Mouse (Mus musculus) retina, embryonic 14.5 days (tissue): ENCODE data around the gene Comt.

ENCODE experiments used
- DNase-seq: peaks from one replicate; pipeline ENCODE4 v3.0.0-alpha.2; 2015; ENCODE audit warnings: low spot score

Comt gene

GRCm38 (mm10) chr16:18411026-18411649 lies 15.5 kb downstream of the Comt start:
- DNase-seq: peak; percentile 51

GRCm38 (mm10) chr16:18410418-18410817 lies 16.2 kb downstream of the Comt start:
- no peak for DNase-seq

GRCm38 (mm10) chr16:18409776-18410175 lies 16.9 kb downstream of the Comt start:
- no peak for DNase-seq

DNA sequence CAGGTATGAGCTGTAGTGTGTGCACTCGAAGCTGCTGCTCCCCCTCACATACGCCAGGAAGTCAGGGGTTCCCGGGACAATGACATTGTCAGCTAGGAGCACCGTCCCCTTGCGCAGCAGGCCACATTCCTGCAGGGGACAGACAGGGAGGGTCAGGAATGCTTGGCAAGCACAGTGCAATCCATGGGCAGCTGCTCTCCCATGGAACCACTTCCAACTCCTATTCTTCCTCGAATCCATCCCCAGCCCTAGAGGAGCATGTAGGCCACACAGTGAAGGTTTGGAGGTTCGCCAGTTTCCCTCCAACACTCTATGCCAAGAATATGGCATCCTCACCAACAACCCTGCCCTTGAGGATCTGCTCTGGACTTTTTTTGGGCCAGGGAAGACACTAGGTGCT lies 18.7 kb downstream of the Comt start:
- DNase-seq: no peak

DNA sequence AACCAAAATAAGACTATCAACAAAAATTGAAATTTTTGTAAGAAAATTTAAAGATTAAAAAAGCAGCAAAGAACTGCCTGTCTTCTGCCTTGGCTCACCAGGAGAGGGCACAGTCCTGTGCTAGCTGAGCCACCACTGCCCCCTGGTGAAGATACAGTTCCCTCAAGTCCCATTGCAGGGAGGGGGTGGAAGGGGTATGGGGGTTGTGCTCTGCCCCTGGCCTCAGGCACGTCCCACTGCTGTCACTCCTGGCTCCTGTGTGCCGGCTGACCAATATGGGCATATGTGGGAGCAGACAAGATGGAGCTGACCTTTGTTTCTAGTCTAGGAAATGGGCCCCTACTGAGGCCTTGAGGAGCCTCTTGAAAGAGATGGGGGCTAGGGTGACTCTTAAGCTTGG lies 20.4 kb downstream of the Comt start:
- peak; percentile 72 for DNase-seq

GRCm38 (mm10) chr16:18405876-18406275 lies 20.8 kb downstream of the Comt start:
- DNase-seq: no peak

DNA sequence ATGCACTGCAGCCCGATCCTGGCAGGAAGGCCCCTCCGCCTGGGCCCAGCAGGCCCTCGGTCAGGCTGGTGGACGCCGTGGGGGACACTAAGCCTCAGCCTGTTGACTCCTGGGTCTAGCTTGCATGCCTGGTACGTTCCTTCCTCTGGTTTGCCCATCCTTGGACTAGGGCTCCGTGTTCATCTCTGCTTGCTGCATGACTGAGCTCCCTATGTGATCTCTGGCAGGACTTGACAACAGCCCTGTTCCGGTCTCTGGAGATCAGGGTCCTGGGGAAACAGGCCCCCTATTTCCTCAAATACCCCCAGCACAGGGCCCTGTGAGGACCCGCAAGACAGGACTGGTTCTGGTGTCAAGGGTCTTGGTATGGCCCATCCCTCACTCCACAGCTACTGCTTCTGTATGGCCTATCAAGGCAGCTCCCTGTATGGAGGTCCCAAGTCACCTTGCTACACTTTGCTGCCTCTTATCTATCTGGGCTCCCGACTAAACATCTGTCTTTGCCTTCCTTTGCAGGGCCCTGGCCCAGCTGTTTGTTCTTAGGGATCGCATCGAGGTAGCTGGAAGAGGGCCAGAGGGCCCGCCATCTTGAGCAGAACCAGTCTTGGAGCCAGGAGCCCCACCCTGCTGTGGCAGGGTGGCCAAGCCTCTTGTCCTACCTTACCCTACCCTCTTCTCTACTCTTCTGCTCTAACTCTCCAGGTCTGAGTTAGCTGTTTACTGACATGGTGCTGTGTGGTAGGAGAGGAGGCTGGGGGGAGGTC lies 21.4 kb downstream of the Comt start:
- DNase-seq: no peak

DNA sequence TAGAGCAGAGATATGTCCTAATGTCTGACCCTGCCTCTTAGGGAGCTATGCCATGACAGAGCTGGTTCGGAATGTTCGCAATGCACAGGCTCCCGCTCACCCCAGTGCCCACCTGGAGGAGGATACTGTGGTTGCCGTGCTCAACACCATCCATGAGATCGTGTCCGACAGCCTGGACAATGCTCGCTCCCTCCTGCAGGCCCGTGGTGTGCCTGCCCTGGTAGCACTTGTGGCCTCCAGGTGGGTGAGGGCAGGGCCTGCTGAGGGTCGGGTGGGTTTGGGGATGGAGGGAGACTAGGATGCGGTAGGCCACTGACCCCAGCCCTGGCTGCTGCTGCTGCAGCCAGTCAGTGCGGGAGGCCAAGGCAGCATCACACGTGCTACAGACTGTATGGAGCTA lies 23.4 kb downstream of the Comt start:
- DNase-seq: no peak

DNA sequence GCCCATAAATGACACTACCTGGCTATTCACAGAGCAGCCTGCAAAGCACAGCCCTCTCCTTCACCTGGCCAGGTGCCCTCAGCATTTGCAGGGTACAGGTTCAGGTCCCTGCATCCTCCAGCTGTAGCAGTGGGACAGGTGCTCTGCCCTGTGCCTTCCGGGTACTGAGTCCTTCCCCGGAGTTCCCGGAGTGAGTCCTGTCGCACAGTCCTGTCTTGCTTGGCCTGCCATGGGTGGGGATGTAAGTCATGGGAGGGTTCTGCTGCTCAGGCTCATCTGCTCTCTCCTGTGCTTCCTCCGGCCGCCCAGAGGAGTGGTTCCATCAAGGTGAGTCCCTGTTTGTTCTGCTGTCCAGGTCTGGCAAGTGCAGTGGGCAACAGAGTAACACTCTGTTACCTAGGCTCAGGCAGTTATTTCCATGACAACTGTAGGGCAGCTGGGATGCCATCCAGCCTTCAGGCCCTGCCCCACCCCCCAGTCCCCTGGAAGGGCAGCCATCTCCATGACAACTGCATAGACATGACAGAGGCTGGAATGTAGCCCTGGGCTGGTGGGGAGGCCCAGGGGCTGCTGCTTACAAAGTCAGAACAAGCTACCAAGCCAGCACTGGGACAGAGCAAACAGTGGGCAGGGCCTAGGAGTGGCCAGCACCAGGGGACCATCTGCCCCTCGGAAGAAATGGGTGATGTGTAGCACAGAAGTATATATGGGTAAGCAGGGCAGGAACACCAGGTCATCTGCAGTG lies 26.0 kb downstream of the Comt start:
- peak; percentile 89 for DNase-seq

DNA sequence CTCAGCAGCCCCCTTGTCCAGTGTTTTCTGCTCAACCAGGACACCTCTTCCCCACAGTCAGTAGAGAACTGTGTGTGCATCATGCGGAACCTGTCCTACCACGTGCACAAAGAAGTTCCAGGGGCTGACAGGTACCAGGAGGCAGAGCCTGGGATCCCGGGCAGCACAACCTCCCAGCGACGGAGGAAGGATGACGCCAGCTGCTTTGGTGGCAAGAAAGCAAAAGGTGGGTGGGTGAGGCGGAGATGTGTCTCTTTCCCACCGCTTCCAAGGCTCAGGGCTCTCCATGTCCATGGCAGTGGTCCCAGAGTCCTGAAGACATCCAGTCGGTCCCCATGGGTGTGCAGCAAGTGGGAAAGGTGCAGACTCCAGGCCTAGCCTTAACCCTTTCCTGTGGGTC lies 26.6 kb downstream of the Comt start:
- no peak for DNase-seq

- DNase-seq: no peak
Observed at GRCm38 (mm10) chr16:18396791-18397621, 29.6 kb downstream of the Comt start.

- DNase-seq: no peak
Observed at GRCm38 (mm10) chr16:18396201-18396600, 30.5 kb downstream of the Comt start.

DNA sequence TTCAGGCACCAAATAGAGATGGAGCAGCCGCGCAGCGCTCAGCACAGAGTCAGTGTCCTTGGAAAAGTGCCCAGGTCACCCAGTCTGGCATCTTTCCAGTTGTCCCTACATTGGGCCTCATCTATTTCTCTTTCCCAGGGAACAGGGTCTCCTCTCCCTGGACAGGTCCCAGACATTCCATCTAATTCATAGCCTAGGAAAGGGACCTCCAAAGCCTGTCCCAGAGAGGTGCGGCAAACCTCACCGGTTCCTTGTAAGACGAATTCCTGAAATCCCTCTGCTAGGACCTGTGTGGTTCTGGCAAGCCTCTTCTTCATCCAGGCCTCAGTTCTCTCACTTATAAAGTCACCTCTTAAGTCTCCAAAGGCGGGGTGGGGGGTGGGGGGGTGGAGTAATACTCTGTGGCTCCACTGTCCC lies 31.0 kb downstream of the Comt start:
- no peak for DNase-seq

DNA sequence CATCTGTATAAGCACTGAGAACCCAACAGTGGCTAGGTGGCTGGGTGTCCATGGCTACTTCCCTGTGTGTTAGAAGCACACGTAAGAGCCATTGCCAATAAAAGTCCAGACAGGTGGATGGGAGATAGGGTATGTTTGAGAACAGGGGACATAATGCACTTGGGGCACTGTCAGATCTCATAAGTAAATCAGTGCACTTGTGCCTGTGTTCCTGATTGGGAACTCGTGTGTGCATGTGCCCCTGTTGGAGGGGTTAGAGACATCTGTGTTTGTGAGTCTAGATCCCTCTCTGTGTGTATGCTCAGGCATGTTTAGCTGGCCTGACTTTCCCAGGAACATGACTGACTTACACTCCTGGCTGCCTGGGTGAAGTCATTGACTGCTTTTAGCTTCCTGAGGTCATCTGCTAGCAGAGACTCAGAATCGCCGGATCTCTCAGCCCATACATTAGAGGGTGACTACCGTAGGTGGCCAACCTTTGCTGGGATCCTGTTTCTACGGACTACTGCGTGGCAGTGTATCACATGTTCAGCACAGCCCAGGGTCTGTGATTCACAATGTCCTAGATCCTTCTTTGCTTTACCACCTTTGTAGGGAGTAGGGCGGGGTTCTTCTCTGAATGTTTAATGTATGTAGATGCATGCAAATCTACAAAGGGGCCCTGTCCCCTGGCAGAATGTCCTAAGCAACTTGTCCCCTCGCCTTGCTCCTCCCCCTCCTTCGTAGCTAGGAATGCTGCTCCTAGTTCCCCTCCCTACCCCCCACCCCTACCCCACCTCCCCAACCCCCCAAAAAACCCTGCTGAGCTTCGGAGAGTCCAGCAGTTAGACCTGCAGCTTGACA lies 31.7 kb downstream of the Comt start:
- DNase-seq: no peak

- no peak for DNase-seq
Observed at GRCm38 (mm10) chr16:18394056-18394455, 32.6 kb downstream of the Comt start.

- no peak for DNase-seq
Observed at GRCm38 (mm10) chr16:18393595-18393994, 33.1 kb downstream of the Comt start.

GRCm38 (mm10) chr16:18392469-18393426 lies 33.9 kb downstream of the Comt start:
- peak; percentile 88 for DNase-seq

GRCm38 (mm10) chr16:18391728-18392127 lies 34.9 kb downstream of the Comt start:
- no peak for DNase-seq

DNA sequence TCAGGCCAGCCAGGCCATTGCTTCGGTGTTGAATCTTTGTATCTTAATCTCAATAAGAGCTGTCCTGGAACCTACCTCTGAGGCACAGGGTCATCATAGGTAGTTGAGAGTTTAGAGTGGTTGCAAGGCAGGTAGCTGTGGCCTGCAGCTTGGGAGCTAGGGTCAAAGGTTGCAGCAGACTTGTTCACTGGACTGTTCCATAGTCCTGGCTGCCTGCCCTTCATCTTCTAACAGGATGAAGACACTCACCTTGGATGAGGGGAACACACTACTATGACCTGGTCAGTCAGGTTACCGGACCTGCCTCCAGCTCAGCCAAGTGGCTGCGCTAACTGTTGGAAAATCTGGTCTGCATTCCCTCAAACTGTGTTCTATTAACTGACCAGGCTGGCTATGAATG lies 35.5 kb downstream of the Comt start:
- DNase-seq: no peak

DNA sequence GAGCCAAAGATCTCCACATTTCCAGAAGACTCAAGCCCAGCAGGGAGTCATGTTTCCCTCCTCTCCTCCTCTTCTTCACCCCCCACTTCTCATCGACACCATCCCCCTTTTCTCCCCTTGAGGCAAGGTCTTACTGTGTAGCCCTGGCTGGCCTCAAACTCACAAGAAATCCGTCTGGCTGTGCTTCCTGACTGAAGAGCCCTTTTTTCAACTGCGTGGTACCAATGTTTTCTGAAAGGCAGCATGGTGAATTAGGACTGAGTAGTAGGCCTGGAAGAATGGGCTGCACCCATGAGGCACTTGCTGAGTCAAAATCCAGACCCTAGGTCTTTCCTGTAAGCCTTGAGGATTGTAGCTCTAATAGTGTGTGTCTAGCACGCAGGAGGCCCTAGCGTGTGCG lies 36.3 kb downstream of the Comt start:
- DNase-seq: no peak
